ENCODE assay signal across 9 mouse cellular contexts in genomic region chr1:152746426-152746825, GRCm38 (mm10). TPM values are rescaled to one million over a fixed set of nuclear protein-coding genes. Genes with fewer than 3 reads are reported as not detected.
DNase-seq lines count a peak whose midpoint lies in the region; ATAC-seq lines count a peak whose summit lies in the region.
"Had no signal": no experiment of that assay in that cellular context is flagged by ENCODE, and none has a peak within 500 bp of the region (broad histone marks: within the 10 kb centered on the region; RNA-seq: fewer than 3 reads in every experiment).

No protein-coding gene starts in this region.

- H3K9me3 ChIP-seq in hindbrain, embryonic 12.5 days (replicated peaks) = no peaks in the 10 kb centered on the region
- H3K9me3 ChIP-seq: heart, embryonic 13.5 days had no signal

- 7% methylated on average over 5 of the region's 5 CpGs for WGBS in hindbrain, embryonic 12.5 days

- no peaks in the 10 kb centered on the region for H3K36me3 ChIP-seq in hindbrain, embryonic 12.5 days
- H3K36me3 ChIP-seq: heart, embryonic 13.5 days had no signal

- H3K27me3 ChIP-seq in hindbrain, embryonic 12.5 days = no peaks in the 10 kb centered on the region
- H3K27me3 ChIP-seq: heart, embryonic 13.5 days had no signal

- H3K9ac ChIP-seq in hindbrain, embryonic 12.5 days = no peak overlapping the region
- H3K9ac ChIP-seq: heart, embryonic 13.5 days had no signal

- peak; percentile 48; the same call in 1 of the 2 replicates for ATAC-seq in hindbrain, embryonic 12.5 days (ENCODE audit: low FRiP score)

- no peak overlapping the region for H3K27ac ChIP-seq in hindbrain, embryonic 12.5 days
- H3K27ac ChIP-seq: heart, embryonic 13.5 days had no signal

- no peak overlapping the region for H3K4me2 ChIP-seq in hindbrain, embryonic 12.5 days (replicated peaks)
- H3K4me2 ChIP-seq: heart, embryonic 13.5 days had no signal

- H3K4me1 ChIP-seq in hindbrain, embryonic 12.5 days = 0 out of 2 replicates have a peak, but pooled peaks cover 2% of the 10 kb centered on the region

- peak; percentile 86 for DNase-seq in MN1 (ENCODE audit: low spot score)
- DNase-seq in cerebellum, adult 8-10 months = peak; percentile 79
- DNase-seq in frontal cortex, adult 2 months (ENCODE audit: extremely low spot score in 1 of 2, low spot score in 1 of 2) = peak; percentile 46 to 94
- peak; percentile 86 for DNase-seq in layer of hippocampus, adult 9-10 months (ENCODE audit: low spot score)
- peak; percentile 85 for DNase-seq in lung, postnatal 25 days (ENCODE audit: low spot score)
- DNase-seq in retina, postnatal 1 day = peak; percentile 88
- peak; percentile 81 for DNase-seq in thymus, postnatal 4 days

- no peak overlapping the region for H3K4me3 ChIP-seq in hindbrain, embryonic 12.5 days
- H3K4me3 ChIP-seq: heart, embryonic 13.5 days had no signal

RNA-seq across cellular contexts. Expression of gene Apobec4, which starts 3.9 kb away (rescaled TPM):
- not detected in 2 replicates for polyA plus RNA-seq in frontal cortex, adult 2 months (2012; rRNA removed)
- polyA plus RNA-seq in hindbrain, embryonic 12.5 days (2016; fragmentation: Nextera tagmentation; extraction: Ambion mirVana) = not detected in 2 replicates
- polyA plus RNA-seq: heart, embryonic 13.5 days had no signal

RNA-seq across cellular contexts. Expression of gene Rgl1, which starts 19.7 kb away (rescaled TPM):
- 60.8 and 63.0 TPM in 2 replicates for polyA plus RNA-seq in frontal cortex, adult 2 months (2012; rRNA removed)
- 23.9 and 24.7 TPM in 2 replicates for polyA plus RNA-seq in hindbrain, embryonic 12.5 days (2016; fragmentation: Nextera tagmentation; extraction: Ambion mirVana)

RNA-seq across cellular contexts. Expression of gene Arpc5, which starts 19.9 kb away (rescaled TPM):
- 93.2 and 107 TPM in 2 replicates for polyA plus RNA-seq in frontal cortex, adult 2 months (2012; rRNA removed)
- polyA plus RNA-seq in hindbrain, embryonic 12.5 days (2016; fragmentation: Nextera tagmentation; extraction: Ambion mirVana) = 310 and 335 TPM in 2 replicates

RNA-seq across cellular contexts. Expression of gene Ncf2, which starts 53.6 kb away (rescaled TPM):
- 4.8 and 6.6 TPM in 2 replicates for polyA plus RNA-seq in frontal cortex, adult 2 months (2012; rRNA removed)
- 2.3 and 2.9 TPM in 2 replicates for polyA plus RNA-seq in hindbrain, embryonic 12.5 days (2016; fragmentation: Nextera tagmentation; extraction: Ambion mirVana)
